Mouse (Mus musculus) c-Kit-positive CD71-positive TER-119-positive erythroid progenitor cells, embryonic 14.5 days (primary cell): ENCODE measurements around the gene Nme2.
"Not testable (repeated sequence)": the region's sequence is repeated elsewhere in the genome, so short reads cannot be mapped to it uniquely, and the experiment has no call there.

Experiments used
- DNase-seq: peaks from one replicate; pipeline ENCODE4 v3.0.0-alpha.2; 2013; ENCODE audit warnings: low spot score

Nme2 gene

GRCm38 (mm10) chr11:93967381-93967780 lies 11.3 kb upstream of the Nme2 start:
- peak; percentile 39 for DNase-seq

- no peak for DNase-seq
These were observed 9.3 kb upstream of the Nme2 start for GRCm38 (mm10) chr11:93965391-93965790.

- DNase-seq, result no peak
These were observed 7.0 kb upstream of the Nme2 start for GRCm38 (mm10) chr11:93963013-93963412.

- DNase-seq, result no peak
These were observed 5.4 kb upstream of the Nme2 start for GRCm38 (mm10) chr11:93961482-93961881.

- DNase-seq, result no peak
These were observed 1.7 kb upstream of the Nme2 start for GRCm38 (mm10) chr11:93957746-93958145.

- no peak for DNase-seq
These were observed 1.0 kb upstream of the Nme2 start for GRCm38 (mm10) chr11:93957031-93957555.

- DNase-seq, result peak; percentile 69
These were observed 556 bp downstream of the Nme2 start for GRCm38 (mm10) chr11:93955256-93956150.

- DNase-seq, result no peak
These were observed 1.3 kb downstream of the Nme2 start for GRCm38 (mm10) chr11:93954738-93955255.

GRCm38 (mm10) chr11:93952376-93952775 lies 3.7 kb downstream of the Nme2 start:
- DNase-seq, result no peak

GRCm38 (mm10) chr11:93950045-93950444 lies 6.0 kb downstream of the Nme2 start:
- DNase-seq, result no peak

GRCm38 (mm10) chr11:93948887-93949567 lies 7.0 kb downstream of the Nme2 start:
- DNase-seq, result no peak

- no peak for DNase-seq
These were observed 11.1 kb downstream of the Nme2 start for GRCm38 (mm10) chr11:93944986-93945385.

GRCm38 (mm10) chr11:93940906-93941305 lies 15.2 kb downstream of the Nme2 start:
- DNase-seq, result no peak

- no peak for DNase-seq
These were observed 27.0 kb downstream of the Nme2 start for GRCm38 (mm10) chr11:93929106-93929505.

GRCm38 (mm10) chr11:93915019-93915418 lies 41.0 kb downstream of the Nme2 start:
- not testable (repeated sequence) for DNase-seq

GRCm38 (mm10) chr11:93911603-93912002 lies 44.5 kb downstream of the Nme2 start:
- no peak for DNase-seq

- DNase-seq, result no peak
These were observed 47.2 kb downstream of the Nme2 start for GRCm38 (mm10) chr11:93908829-93909228.

- DNase-seq, result no peak
These were observed 48.2 kb downstream of the Nme2 start for GRCm38 (mm10) chr11:93907839-93908238.

GRCm38 (mm10) chr11:93906834-93907233 lies 49.2 kb downstream of the Nme2 start:
- no peak for DNase-seq
